Mouse (Mus musculus): Measurements from ENCODE around the gene Tet1.
"Not testable (repeated sequence)": the region's sequence is repeated elsewhere in the genome, so short reads cannot be mapped to it uniquely, and the experiment has no call there.

Gene Tet1

DNA sequence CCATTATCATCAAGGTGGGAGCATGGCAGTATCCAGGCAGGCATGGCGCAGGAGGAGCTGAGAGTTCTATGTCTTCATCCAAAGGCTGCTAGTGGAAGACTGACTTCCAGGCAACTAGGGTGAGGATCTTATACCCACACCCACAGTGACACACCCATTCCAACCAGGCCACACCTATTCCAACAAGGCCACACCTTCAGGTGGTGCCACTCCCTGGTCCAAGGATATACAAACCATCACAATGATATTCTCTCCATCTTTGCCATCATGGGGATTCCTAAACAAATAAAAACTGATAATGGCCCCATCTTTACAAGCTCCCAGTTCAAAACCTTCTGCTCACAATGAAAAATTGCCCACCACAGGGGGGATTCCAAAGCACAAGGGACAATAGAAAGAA lies at the start of gene Tet1:
TSS of gene Tet1 (minus strand) at position 101 of the 400 bp plus-strand sequence.
- not testable (repeated sequence) for DNase-seq (ENCODE audit: inconsistent ontology term)

- no peak for DNase-seq (ENCODE audit: inconsistent ontology term)
These were observed 39.8 kb upstream of the Tet1 start for GRCm38 (mm10) chr10:62948551-62948950.

- peak; percentile 88 for DNase-seq (ENCODE audit: inconsistent ontology term)
These were observed 38.1 kb upstream of the Tet1 start, which contains the start of gene Dna2 for GRCm38 (mm10) chr10:62946738-62947471. Gene Dna2, plus strand, starts transcription at chr10:62947026.

DNA sequence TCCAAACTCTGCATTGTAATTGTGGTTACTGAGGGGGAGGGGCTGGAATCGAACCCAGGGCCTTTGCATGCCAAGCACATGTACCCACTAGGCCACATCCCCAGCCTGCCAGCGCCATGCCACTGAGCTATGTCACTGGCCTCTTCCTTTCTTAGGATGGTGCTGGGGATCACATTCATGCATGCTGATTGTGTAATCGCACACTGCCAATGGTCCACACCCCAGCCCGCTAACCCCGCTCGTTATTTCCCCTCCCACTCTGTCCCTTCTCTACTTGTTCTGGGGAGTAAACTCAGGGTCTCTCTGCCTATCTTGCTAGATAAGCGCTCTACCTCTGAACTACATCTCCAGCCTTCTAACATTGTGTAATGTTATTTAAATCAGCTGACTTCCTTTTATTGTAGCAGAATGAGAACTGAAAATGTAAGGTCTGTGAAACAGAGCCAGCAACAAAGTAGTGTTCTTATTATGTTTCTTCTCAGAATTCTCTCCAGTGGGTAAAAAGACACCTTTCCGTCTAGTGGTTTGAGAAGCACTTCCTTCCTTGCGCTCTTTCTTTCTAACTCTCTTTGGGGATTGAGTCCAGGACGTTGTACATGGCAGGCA lies 36.3 kb upstream of the Tet1 start:
- no peak for DNase-seq (ENCODE audit: inconsistent ontology term)

GRCm38 (mm10) chr10:62932381-62932780 lies 23.6 kb upstream of the Tet1 start:
- no peak for DNase-seq (ENCODE audit: inconsistent ontology term)

GRCm38 (mm10) chr10:62924096-62924635 lies 15.4 kb upstream of the Tet1 start:
- no peak for DNase-seq (ENCODE audit: inconsistent ontology term)

- no peak for DNase-seq (ENCODE audit: inconsistent ontology term)
These were observed 12.0 kb upstream of the Tet1 start for GRCm38 (mm10) chr10:62920766-62921156.

DNA sequence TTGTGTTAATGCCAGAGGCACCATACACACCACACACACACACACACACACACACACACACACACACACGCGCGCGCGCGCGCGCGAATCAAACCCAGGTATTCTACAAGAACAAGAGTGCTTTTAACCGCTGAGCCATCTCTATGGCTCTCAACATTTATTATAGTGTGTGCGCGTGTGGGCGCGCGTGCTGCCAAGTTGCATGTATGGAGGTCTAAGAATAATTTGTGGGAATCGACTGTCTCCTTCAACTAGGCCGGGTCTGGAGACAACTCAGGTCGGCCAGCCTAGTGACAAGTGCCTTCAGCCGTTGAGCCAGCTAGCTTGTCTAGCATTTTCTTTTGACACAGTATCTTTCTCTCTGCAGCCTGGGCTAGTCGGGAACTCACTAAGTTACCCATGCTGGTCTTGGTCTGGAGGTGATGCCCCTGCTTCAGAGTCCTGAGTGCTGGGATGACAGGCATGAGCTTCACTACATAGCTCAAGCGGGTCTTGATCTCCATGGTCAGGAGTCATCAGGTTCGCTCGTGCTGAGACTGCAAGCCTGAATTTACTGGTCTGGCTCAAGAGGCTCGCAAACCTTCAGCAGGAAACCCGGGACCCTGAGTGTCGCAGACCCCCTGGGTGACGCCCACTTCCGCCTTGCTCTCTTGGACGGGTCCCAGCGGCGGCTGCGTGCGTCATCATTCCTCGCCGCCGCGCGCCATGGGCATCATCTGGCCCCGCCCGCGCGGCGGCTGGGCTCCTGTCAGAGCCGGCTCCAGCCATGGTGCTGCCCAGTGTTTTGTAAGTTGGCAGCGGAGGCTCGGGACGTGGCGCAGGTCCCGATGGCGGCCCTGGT lies 11.3 kb upstream of the Tet1 start, which contains the start of gene Slc25a16:
TSS of gene Slc25a16 (plus strand) at position 709 of the 841 bp plus-strand sequence.
- peak; percentile 96 for DNase-seq (ENCODE audit: inconsistent ontology term)

- DNase-seq (ENCODE audit: inconsistent ontology term) = no peak
These were observed 10.2 kb upstream of the Tet1 start for GRCm38 (mm10) chr10:62918985-62919384.

DNA sequence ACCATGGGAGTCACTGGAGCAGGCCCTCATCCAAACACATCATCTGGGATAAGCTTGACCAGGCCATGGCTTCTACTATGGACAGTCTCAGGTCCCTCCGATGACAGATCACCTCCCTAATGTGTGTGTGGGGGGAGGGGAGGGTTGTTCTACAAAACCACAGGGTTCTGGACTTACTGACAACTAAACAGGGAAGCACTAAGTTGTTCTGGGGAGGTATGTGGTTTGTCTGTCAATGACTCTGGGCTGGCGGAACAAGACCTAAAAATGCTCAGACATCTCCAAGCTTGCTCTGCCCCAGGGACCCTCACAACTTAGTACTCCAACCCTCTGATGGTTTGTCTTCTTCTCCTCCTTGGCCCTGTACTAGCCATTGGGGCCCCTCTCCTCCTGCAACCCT lies 2.3 kb upstream of the Tet1 start:
- DNase-seq (ENCODE audit: inconsistent ontology term) = no peak

GRCm38 (mm10) chr10:62906336-62906735 lies 2.5 kb downstream of the Tet1 start:
- no peak for DNase-seq (ENCODE audit: inconsistent ontology term)

GRCm38 (mm10) chr10:62902829-62903228 lies 6.0 kb downstream of the Tet1 start:
- no peak for DNase-seq (ENCODE audit: inconsistent ontology term)

DNA sequence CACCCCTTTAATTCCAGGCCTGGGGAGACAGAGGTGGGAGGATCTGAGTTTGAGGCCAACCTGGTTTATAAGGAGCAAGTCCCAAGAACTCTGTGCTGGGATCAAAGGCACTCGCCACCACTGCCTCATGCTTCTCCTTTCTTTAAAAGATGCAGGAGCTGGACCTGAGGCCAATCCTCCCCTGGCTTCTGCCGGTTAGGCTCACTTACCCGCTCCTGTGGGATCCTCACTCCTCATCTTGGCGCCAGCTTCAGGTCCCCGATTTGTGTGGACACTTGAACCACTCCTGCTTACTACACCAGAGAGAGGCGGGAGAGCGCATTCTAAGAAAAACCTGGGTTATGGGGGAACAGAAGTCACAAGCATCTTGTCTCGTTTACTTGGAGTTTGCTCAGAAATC lies 7.0 kb downstream of the Tet1 start:
- no peak for DNase-seq (ENCODE audit: inconsistent ontology term)

DNA sequence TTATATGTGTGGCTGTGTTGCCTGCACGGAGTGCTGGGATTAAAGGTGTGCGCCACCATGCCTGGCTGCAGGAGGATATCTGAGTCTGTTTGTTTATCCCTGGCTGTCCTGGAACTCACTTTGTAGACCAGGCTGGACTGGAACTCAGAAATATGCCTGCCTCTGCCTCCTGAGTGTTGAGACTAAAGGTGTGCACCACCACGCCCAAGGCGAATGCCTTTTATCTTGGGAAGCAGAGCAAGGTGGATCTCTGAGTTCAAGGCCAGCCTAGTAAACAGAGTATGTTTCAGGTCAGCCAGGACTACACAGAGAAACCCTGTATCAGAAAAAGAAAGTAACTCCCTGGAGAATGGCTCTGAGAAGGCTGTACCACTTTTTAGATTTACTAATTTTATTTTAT lies 8.7 kb downstream of the Tet1 start:
- no peak for DNase-seq (ENCODE audit: inconsistent ontology term)

GRCm38 (mm10) chr10:62898061-62898460 lies 10.7 kb downstream of the Tet1 start:
- DNase-seq (ENCODE audit: inconsistent ontology term) = no peak

- DNase-seq (ENCODE audit: inconsistent ontology term) = no peak
These were observed 11.4 kb downstream of the Tet1 start for GRCm38 (mm10) chr10:62897437-62897836.

DNA sequence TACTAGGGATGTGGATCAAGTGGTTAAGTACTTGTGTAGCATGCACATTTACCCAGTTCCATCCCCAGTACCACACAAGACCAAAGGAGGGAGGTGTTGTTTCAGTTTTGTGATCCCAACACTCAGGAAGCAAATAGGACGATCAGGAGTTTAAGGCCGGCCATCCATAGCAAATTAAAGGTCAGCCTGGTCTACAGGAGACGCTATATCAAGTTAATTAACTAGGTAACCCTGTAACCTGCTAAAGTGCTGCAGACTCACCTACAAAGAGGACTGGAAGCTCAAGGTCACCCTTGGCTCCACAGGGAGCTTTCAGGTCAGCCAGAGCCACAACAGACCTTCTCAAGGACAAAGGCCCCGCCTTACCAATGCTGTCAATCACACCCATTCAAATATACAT lies 12.0 kb downstream of the Tet1 start:
- DNase-seq (ENCODE audit: inconsistent ontology term) = no peak

- DNase-seq (ENCODE audit: inconsistent ontology term) = no peak
These were observed 12.8 kb downstream of the Tet1 start for GRCm38 (mm10) chr10:62896035-62896434.

GRCm38 (mm10) chr10:62895386-62895785 lies 13.4 kb downstream of the Tet1 start:
- no peak for DNase-seq (ENCODE audit: inconsistent ontology term)

DNA sequence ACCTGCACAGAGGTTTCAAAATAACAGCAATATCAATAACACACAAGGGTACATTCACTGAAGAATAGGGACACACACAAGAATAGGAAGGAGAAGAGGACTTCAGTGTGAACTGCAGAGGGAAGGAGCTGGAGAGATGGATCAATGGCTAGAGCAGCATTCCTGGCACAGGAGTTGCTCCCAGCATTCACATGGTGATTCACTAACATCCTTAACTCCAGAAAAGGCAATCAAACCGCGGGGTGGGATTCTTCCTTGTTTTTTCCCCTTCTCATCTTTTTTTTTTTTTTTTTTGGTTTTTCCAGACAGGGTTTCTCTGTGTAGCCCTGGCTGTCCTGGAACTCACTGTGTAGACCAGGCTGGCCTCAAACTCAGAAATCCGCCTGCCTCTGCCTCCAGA lies 14.3 kb downstream of the Tet1 start:
- no peak for DNase-seq (ENCODE audit: inconsistent ontology term)

DNA sequence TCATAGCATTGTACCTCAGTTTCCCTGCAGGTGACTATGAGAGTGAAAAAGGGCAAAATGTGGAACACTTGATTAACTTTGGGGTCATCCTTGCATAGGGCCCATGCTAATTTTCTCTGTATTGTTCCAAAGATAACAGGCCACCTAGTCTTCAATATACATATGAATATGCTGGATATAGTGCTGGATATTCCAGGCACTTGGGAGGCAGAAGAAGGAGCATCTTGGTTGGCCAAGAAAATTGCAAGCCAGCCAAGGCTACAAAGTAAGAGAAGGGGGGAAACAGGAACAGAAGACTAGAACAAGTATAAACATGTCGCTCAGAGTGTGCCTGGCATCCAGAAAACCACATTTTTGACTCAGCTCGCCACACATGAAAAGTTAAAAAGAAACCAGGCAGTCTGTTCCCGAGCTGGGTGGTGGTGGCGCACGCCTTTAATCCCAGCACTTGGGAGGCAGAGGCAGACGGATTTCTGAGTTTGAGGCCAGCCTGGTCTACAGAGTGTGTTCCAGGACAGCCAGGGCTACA lies 15.4 kb downstream of the Tet1 start:
- DNase-seq (ENCODE audit: inconsistent ontology term) = no peak
